Mouse (Mus musculus) megakaryocyte, adult 5-6 weeks (primary cell): ENCODE results near the gene Klf16. TPM values are rescaled to one million over a fixed set of nuclear protein-coding genes. Genes with fewer than 3 reads are reported as not detected.

Experiments
- ATAC-seq: 2 replicates; pipeline ENCODE4 v1.8.0; 2016; ENCODE audit warnings: mild to moderate bottlenecking, inconsistent platforms; ENCODE audit not compliant: poor library complexity, severe bottlenecking
- total RNA-seq, 2 experiments: library from RNA; stranded (forward) in 1 of 2; stranded (reverse) in 1 of 2; fragments of 153-499, 151-499 nt in 1 of 2; fragments of 221-1000, 200-1000 nt in 1 of 2; gene quantifications; 2 replicates each; pipeline versions ENCODE4 v1.2.3 to v1.2.4; 2015 to 2017

The Klf16 gene
- total RNA-seq, 2 experiments from 2014 or later: 2.6 to 3.9 TPM

- no peak for ATAC-seq
Observed at GRCm38 (mm10) chr10:80576351-80577194, 548 bp downstream of the Klf16 start.

- ATAC-seq: no peak
Observed at GRCm38 (mm10) chr10:80575925-80576324, 1.2 kb downstream of the Klf16 start.

- ATAC-seq: no peak
Observed at GRCm38 (mm10) chr10:80574896-80575295, 2.2 kb downstream of the Klf16 start.

- no peak for ATAC-seq
Observed at GRCm38 (mm10) chr10:80573944-80574343, 3.2 kb downstream of the Klf16 start.

GRCm38 (mm10) chr10:80572477-80572876 is 4.6 kb downstream of the Klf16 start:
- no peak for ATAC-seq

- ATAC-seq: peak; percentile 27
Observed at GRCm38 (mm10) chr10:80570871-80571836, 6.0 kb downstream of the Klf16 start.

- ATAC-seq: no peak
Observed at GRCm38 (mm10) chr10:80570419-80570818, 6.7 kb downstream of the Klf16 start.

GRCm38 (mm10) chr10:80569664-80570066 is 7.5 kb downstream of the Klf16 start:
- ATAC-seq: peak; percentile 87

GRCm38 (mm10) chr10:80568876-80569275 is 8.2 kb downstream of the Klf16 start:
- no peak for ATAC-seq

GRCm38 (mm10) chr10:80566375-80567092 is 10.6 kb downstream of the Klf16 start:
- ATAC-seq: peak; percentile 67

- peak; percentile 87 for ATAC-seq
Observed at GRCm38 (mm10) chr10:80561116-80561944, 15.8 kb downstream of the Klf16 start, which contains the start of gene Rexo1. Gene Rexo1, minus strand, starts transcription at chr10:80561560.

GRCm38 (mm10) chr10:80560621-80561020 is 16.5 kb downstream of the Klf16 start:
- ATAC-seq: no peak

GRCm38 (mm10) chr10:80559431-80559830 is 17.7 kb downstream of the Klf16 start:
- no peak for ATAC-seq

- no peak for ATAC-seq
Observed at GRCm38 (mm10) chr10:80557346-80557965, 19.7 kb downstream of the Klf16 start.

- no peak for ATAC-seq
Observed at GRCm38 (mm10) chr10:80553997-80554396, 23.1 kb downstream of the Klf16 start.

- no peak for ATAC-seq
Observed at GRCm38 (mm10) chr10:80553575-80553974, 23.5 kb downstream of the Klf16 start.

GRCm38 (mm10) chr10:80552364-80552763 is 24.8 kb downstream of the Klf16 start:
- no peak for ATAC-seq

GRCm38 (mm10) chr10:80549279-80549678 is 27.8 kb downstream of the Klf16 start:
- ATAC-seq: no peak

- ATAC-seq: peak; percentile 79
Observed at GRCm38 (mm10) chr10:80548428-80549006, 28.6 kb downstream of the Klf16 start.
